Mouse (Mus musculus): ENCODE data around the gene Gja5.

- TF ChIP-seq CTCF (conservative IDR thresholded peaks at IDR 0.05; ENCODE audit: low read length) (no peak), POU5F1 (IDR thresholded peaks at IDR 0.05; ENCODE audit: borderline replicate concordance, low read length) (no peak), NANOG (IDR thresholded peaks at IDR 0.05; ENCODE audit: borderline replicate concordance, low read length) (no peak)
Measured at GRCm38 (mm10) chr3:96979020-96979419, 74.5 kb downstream of the Gja5 start.
